Mouse (Mus musculus) liver, embryonic 11.5 days (tissue): Measurements from ENCODE around the gene Dennd1a. TPM values are rescaled to one million over a fixed set of nuclear protein-coding genes. Genes with fewer than 3 reads are reported as not detected.

Experiments used
- ATAC-seq: fragments of 200-750 bp; cut with Nextera tagmentation; replicated peaks from 2 replicates; pipeline ENCODE4 v1.8.0; 2017; ENCODE audit warnings: moderate number of reproducible peaks, mild to moderate bottlenecking, moderate TSS enrichment, moderate library complexity; ENCODE audit not compliant: low FRiP score
- DNase-seq: peaks from one replicate; pipeline ENCODE4 v3.0.0-alpha.2; 2017; ENCODE audit warnings: low spot score
- H3K27ac ChIP-seq: fragments of 300-500 bp; sonication (generic); 2 replicates; pipeline ENCODE4 v1.5.1; 2014; ENCODE audit warnings: mild to moderate bottlenecking, low read depth, low read length, control low read depth
- H3K27me3 ChIP-seq: fragments of 300-500 bp; sonication (generic); replicated peaks from 2 replicates; pipeline ENCODE4 v1.6.1; 2014; ENCODE audit warnings: low read length, mixed read lengths; ENCODE audit not compliant: control insufficient read depth, insufficient read depth
- H3K36me3 ChIP-seq: fragments of 300-500 bp; sonication (generic); 2 replicates; pipeline ENCODE4 v1.6.1; 2014; ENCODE audit warnings: mild to moderate bottlenecking, low read length, moderate library complexity, mixed read lengths; ENCODE audit not compliant: control insufficient read depth, insufficient read depth
- H3K4me1 ChIP-seq: fragments of 300-500 bp; sonication (generic); replicated peaks from 2 replicates; pipeline ENCODE4 v1.6.1; 2014; ENCODE audit warnings: low read length, mixed read lengths; ENCODE audit not compliant: control insufficient read depth, insufficient read depth
- H3K4me2 ChIP-seq: fragments of 300-500 bp; sonication (generic); 2 replicates; pipeline ENCODE4 v1.6.1; 2014; ENCODE audit warnings: mild to moderate bottlenecking, control low read depth, moderate library complexity
- H3K4me3 ChIP-seq: fragments of 300-500 bp; sonication (generic); 2 replicates; pipeline ENCODE4 v1.5.1; 2014; ENCODE audit warnings: low read depth, low read length, control low read depth
- H3K9ac ChIP-seq: fragments of 300-500 bp; sonication (generic); 2 replicates; pipeline ENCODE4 v1.6.1; 2014; ENCODE audit warnings: low read depth, low read length, control low read depth
- H3K9me3 ChIP-seq: fragments of 300-500 bp; sonication (generic); 2 replicates; pipeline ENCODE4 v1.6.1; 2016; ENCODE audit warnings: low read length, inconsistent platforms, mixed read lengths; ENCODE audit not compliant: control insufficient read depth
- WGBS: fragments of 180-500 bp; shearing (Covaris S2); extraction: QIAGEN DNeasy Blood & Tissue Kit; methylation state at CpG from one replicate; pipeline ENCODE4 v1.1.7; 2014; 5-methylcytosine and 5-hydroxymethylcytosine counted together
- polyA plus RNA-seq: library from polyadenylated mRNA; unstranded; fragments of >200 nt; fragmentation: Nextera tagmentation; extraction: Ambion mirVana; gene quantifications from 2 replicates; pipeline ENCODE4 v1.2.1, GENCODE M21; 2014

The Dennd1a gene
- polyA plus RNA-seq, 1 experiment from 2014 or later: 10.6 TPM

DNA sequence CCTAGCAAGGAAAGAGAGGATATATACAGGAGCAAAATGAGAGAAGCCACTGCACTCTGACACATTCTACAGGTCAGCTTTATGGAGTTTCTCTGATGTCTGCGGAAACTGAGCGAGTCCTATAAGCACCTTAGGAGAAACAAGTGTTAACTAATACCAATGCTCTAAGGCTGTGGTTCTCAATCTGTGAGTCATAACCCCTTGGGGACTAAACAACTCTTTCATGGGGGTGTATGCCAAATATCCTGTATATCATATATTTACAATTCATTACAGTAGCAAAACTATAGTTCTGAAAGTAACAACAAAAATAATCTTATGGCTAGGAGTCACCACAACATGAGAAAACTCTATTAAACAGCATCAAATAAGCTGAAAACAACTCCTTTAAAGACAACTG is 67.5 kb downstream of the Dennd1a start:
- WGBS: 88% methylated on average over 2 of the region's 2 CpGs
- H3K9me3 ChIP-seq: no peaks in the 10 kb centered on the region
- peaks cover 11% of the 10 kb centered on the region for H3K4me1 ChIP-seq
- ATAC-seq: no peak
- no peak overlapping the region for H3K9ac ChIP-seq
- no peak overlapping the region for H3K4me3 ChIP-seq
- no peaks in the 10 kb centered on the region for H3K36me3 ChIP-seq
- no peak for DNase-seq
- no peak overlapping the region for H3K27ac ChIP-seq
- H3K27me3 ChIP-seq: no peaks in the 10 kb centered on the region
- no peak overlapping the region for H3K4me2 ChIP-seq

DNA sequence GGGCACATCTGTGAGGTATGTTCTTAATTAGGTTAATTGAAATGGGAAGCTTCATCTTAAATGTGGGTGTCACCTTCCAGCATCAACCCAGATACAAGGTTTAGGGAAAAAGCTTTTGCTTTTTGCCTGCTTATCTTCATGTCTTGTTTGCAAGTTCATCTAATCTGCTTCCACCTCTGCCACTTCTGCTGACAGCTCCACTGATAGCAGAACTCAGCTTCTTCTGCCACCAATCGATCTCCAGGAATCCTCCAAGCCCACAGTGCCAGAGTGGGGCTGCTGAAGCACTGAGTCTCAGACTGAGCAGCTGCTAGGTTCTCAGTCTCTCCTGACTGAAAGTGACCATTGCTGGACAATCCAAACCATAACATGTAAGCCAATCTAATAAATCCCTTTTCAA is 74.1 kb downstream of the Dennd1a start:
- Histone ChIP-seq H3K36me3 (no peaks in the 10 kb centered on the region), H3K9me3 (no peaks in the 10 kb centered on the region), H3K27me3 (no peaks in the 10 kb centered on the region), H3K4me2 (no peak overlapping the region), H3K4me1 (peaks cover 8% of the 10 kb centered on the region; the same call in 1 of the 2 replicates), H3K9ac (no peak overlapping the region), H3K27ac (no peak overlapping the region), H3K4me3 (no peak overlapping the region)
- WGBS: 24% methylated on average over 1 of the region's 1 CpGs
- ATAC-seq (peak; percentile 73; the same call in 1 of the 2 replicates), DNase-seq (no peak)

DNA sequence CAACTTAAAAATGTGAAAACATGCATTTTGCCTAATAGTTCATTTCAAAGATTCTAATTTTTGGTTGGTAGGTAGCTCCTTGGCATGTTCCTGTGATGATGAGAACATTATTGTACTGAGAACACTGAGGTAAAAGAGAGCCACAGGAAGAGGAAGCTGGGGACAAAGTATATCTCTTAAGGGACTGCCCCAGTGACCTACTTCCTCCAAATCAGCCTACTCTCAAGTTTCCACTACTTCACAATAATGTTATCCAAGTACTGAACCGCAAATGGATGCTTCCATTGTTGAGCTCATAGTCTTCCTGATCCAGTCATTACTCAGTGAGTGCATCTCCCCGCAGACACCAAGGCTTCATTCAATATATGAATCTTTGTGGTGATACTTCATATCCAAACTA is 75.8 kb downstream of the Dennd1a start:
- Histone ChIP-seq H3K9ac (no peak overlapping the region), H3K4me3 (no peak overlapping the region), H3K9me3 (no peaks in the 10 kb centered on the region), H3K4me1 (0 out of 2 replicates have a peak, but pooled peaks cover 3% of the 10 kb centered on the region), H3K4me2 (no peak overlapping the region), H3K27me3 (no peaks in the 10 kb centered on the region), H3K27ac (no peak overlapping the region), H3K36me3 (no peaks in the 10 kb centered on the region)
- ATAC-seq (no peak), DNase-seq (no peak)
- 76% methylated on average over 2 of the region's 2 CpGs for WGBS

DNA sequence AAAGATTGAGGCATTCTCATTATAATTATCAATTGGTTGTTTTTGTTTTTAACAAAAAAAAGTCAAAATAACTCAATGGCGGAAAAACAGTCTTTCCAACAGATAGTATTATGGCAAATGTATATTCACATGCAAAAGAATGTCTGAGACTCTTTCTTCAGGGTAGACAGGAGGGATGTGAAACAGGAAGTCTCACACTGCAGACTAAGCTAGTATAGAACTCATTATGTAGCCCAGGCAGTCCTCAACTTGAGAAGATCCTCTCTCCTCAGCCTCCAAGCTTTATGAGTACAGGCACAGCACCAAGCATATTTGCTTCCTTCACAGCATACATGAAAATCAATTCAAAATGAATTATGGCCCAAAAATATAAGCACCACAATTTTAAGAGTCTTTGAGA is 79.4 kb downstream of the Dennd1a start:
- Histone ChIP-seq H3K9ac (no peak overlapping the region), H3K27ac (no peak overlapping the region), H3K27me3 (no peaks in the 10 kb centered on the region), H3K4me3 (no peak overlapping the region), H3K4me2 (no peak overlapping the region), H3K36me3 (no peaks in the 10 kb centered on the region), H3K9me3 (no peaks in the 10 kb centered on the region), H3K4me1 (peaks cover 7% of the 10 kb centered on the region; the same call in 1 of the 2 replicates)
- DNase-seq (no peak), ATAC-seq (no peak)
- WGBS: 90% methylated on average over 1 of the region's 1 CpGs

DNA sequence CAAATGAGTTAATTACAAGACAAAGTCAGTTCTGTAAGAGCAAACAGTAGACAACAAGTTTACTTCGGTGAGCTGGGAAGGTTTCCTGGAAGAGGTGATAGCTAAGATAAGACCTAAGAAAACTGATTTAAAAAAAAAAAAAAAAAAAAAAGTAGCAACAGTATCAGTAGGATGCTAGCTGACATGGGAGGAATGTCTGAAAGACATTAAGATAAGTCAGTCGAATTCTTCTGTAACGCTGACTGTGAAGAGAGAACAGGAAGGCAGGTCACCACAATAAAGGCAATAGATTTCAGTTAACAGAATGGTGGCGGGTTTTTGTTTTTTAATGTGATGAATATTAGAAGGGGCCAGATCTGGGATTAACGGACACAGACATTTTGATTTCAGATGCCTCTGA is 81.9 kb downstream of the Dennd1a start:
- H3K4me3 ChIP-seq: no peak overlapping the region
- no peaks in the 10 kb centered on the region for H3K9me3 ChIP-seq
- no peak overlapping the region for H3K4me2 ChIP-seq
- peaks cover 7% of the 10 kb centered on the region; the same call in 1 of the 2 replicates for H3K4me1 ChIP-seq
- H3K27ac ChIP-seq: no peak overlapping the region
- WGBS: 35% methylated on average over 5 of the region's 5 CpGs
- no peaks in the 10 kb centered on the region for H3K36me3 ChIP-seq
- no peak for ATAC-seq
- no peaks in the 10 kb centered on the region for H3K27me3 ChIP-seq
- DNase-seq: no peak
- no peak overlapping the region for H3K9ac ChIP-seq

DNA sequence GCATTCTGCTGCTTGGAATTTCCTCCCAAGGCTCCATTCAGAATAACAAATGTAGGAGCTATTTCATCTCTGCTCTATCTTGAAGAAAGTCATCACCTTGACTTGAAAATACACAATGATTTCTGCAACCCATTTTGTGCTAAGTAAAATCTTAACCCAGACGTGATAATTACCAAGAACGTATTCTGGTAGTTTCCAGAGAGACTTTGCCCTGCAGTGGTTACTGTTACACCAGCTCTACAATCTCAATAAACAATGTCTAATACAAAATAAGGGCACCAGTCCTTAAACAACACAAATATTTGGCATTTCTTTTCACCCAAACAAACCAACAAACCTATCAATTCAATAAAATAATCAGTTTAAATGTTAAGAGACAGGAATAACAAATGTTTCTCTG is 82.5 kb downstream of the Dennd1a start:
- DNase-seq: no peak
- ATAC-seq: no peak
- no peak overlapping the region for H3K4me2 ChIP-seq
- 61% methylated on average over 2 of the region's 2 CpGs for WGBS
- no peak overlapping the region for H3K9ac ChIP-seq
- H3K36me3 ChIP-seq: no peaks in the 10 kb centered on the region
- no peaks in the 10 kb centered on the region for H3K27me3 ChIP-seq
- H3K4me1 ChIP-seq: peaks cover 7% of the 10 kb centered on the region; the same call in 1 of the 2 replicates
- no peak overlapping the region for H3K4me3 ChIP-seq
- H3K9me3 ChIP-seq: no peaks in the 10 kb centered on the region
- H3K27ac ChIP-seq: no peak overlapping the region

DNA sequence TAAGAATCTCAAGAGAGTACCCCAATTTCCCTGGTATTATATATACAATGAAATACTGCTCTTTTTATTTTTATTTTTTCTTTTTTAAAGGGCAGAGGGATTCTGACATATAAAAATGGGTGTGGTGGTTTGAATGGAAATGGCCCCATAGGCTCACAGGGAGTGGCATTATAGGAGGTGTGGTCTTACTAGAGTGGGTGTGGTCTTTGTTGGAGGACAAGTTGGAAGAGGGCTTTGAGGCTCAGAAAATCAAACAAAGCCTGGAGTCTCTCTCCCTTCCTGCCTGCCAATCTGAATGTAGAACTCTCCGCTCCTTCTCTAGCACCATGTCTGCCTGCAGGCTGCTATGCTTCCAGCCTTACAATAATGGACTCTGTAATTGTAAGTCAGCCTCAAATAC is 89.1 kb downstream of the Dennd1a start:
- Histone ChIP-seq H3K4me2 (no peak overlapping the region), H3K4me3 (no peak overlapping the region), H3K9ac (no peak overlapping the region), H3K9me3 (no peaks in the 10 kb centered on the region), H3K4me1 (peaks cover 16% of the 10 kb centered on the region), H3K27ac (no peak overlapping the region), H3K36me3 (no peaks in the 10 kb centered on the region), H3K27me3 (no peaks in the 10 kb centered on the region)
- 91% methylated on average over 1 of the region's 1 CpGs for WGBS
- DNase-seq (no peak), ATAC-seq (peak; percentile 49; the same call in 1 of the 2 replicates)

DNA sequence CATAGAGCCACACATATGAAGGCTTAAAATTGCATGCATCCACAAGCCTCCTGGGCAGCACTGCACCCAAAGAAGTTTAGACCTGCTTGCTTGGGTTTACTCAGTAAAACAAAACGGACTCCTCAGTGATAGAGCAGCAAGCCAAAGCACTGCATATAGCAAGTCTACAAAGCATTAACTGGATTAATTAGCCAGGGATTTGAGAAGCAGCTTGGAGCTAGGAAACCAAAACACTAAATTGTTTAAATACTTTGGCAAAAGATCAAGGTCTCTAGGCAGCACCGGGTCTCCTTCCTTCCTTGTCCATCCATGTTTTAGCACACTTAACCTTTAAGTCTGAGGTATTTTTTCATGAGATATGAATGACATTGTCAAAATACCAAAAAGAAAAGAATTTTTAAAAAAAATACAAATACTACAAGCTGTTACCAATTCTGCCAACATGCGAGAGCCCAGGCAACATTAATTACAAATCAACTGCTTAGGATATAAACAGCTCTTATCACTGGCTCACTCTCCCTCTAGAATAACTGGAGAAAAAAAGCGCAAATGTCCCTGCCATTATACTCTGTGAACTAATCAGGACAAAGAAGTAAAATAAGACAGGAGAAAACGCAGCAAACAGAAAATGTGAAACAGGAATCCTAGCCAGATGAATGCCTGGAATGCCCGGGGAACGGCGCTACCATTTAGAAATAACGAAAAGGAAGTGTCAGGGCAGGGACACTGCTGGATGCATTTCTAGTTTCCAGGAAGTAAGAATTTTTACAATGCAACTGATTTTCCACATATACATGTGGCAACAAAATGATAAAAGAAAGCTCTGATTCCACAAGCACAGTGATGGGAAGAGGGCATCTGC is 90.8 kb downstream of the Dennd1a start:
- ATAC-seq: no peak
- no peak overlapping the region for H3K27ac ChIP-seq
- peaks cover 20% of the 10 kb centered on the region for H3K4me1 ChIP-seq

DNA sequence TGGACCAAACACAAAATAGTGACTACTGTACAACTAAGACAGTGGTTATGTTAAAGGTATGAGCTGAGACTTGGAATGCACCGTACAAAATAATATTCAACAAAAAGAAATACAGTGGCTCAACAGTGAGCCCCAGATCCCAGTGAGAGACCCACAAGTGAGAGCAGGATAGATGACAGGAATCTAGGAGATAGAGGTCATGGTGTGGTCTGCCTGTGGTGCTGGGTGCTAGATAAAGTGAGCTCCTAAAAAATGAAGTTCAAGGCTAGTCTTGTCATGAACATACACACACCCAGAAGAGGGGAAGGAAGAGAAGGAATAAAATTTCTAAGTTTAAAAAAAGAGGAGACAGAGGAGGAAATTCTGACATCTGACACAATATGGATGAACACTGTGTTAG is 95.2 kb downstream of the Dennd1a start:
- H3K36me3 ChIP-seq: no peaks in the 10 kb centered on the region
- H3K4me3 ChIP-seq: no peak overlapping the region
- peaks cover 19% of the 10 kb centered on the region for H3K4me1 ChIP-seq
- peak overlapping the region; percentile 63; the same call in 1 of the 2 replicates for H3K27ac ChIP-seq
- DNase-seq: no peak
- H3K9ac ChIP-seq: no peak overlapping the region
- ATAC-seq: peak; percentile 84
- no peaks in the 10 kb centered on the region for H3K9me3 ChIP-seq
- 84% methylated on average over 1 of the region's 1 CpGs for WGBS
- no peaks in the 10 kb centered on the region for H3K27me3 ChIP-seq
- peak overlapping the region; percentile 46 for H3K4me2 ChIP-seq

More for the DNA sequence above, 90.8 kb downstream of the Dennd1a start:
- WGBS: 62% methylated on average over 9 of the region's 9 CpGs
- Histone ChIP-seq H3K9ac (no peak overlapping the region), H3K9me3 (no peaks in the 10 kb centered on the region), H3K36me3 (no peaks in the 10 kb centered on the region), H3K27me3 (no peaks in the 10 kb centered on the region), H3K4me3 (no peak overlapping the region), H3K4me2 (no peak overlapping the region)
- no peak for DNase-seq
